Mouse (Mus musculus): Measurements from ENCODE around the gene Lrig1.

DNA sequence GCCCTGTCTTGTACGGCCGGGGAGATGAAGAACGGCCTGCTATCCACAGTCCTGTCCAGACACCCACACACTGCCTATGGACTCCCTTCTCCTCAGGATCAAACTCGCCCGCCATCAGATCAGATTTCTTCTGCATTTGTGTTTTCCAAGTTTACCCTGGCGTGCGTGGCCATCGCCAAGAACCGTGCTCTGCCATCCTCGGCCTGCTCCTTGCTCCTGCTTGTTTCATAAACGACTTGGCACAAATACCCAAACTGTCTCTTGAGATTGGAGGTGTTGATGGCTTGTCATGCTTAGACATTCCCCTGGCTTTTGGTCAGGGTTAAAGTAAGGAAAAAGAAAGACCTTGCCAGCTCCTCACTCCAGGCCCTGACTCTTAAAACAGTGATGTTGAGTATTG is 105.2 kb downstream of the Lrig1 start:
- no peak for TF ChIP-seq CTCF (IDR thresholded peaks at IDR 0.05; ENCODE audit: insufficient read depth, low read depth, low read length)
- TF ChIP-seq POLR2A (IDR thresholded peaks at IDR 0.05; ENCODE audit: insufficient read depth, low read depth, low read length): no peak
